ENCODE assay signal across 25 mouse cellular contexts in the genomic region with DNA sequence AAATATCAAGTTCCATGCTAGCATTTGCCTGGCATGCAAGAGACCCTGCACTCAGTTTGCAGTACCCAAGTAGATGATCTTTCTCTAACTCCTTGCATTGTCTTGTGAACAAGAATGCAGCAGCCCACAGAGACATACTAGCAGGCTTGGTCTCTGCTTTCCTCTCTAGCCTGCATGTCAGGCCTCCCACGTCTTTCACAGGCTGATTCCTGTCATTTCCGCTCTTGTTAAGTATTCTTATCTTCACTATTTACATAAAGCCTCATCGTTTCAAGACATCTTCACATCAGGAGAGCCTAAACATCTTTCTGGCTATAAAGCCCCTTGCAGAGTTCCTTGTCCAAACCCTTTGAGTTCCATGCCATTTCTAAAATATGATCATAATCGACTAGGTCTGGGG.
"Had no signal": no experiment of that assay in that cellular context is flagged by ENCODE, and none has a peak within 500 bp of the region (broad histone marks: within the 10 kb centered on the region; RNA-seq: fewer than 3 reads in every experiment).

No protein-coding gene starts in this region.

- H3K27me3 ChIP-seq: heart, embryonic 12.5 days; hindbrain, embryonic 12.5 days; intestine, embryonic 15.5 days; limb, embryonic 12.5 days had no signal

- H3K4me3 ChIP-seq: gastrocnemius, adult 2 months; heart, embryonic 10.5 days; heart, embryonic 12.5 days; hindbrain, embryonic 10.5 days; hindbrain, embryonic 12.5 days; intestine, embryonic 15.5 days; layer of hippocampus, adult 2 months; limb, embryonic 10.5 days; limb, embryonic 12.5 days had no signal

- H3K4me1 ChIP-seq: heart, embryonic 10.5 days; heart, embryonic 12.5 days; hindbrain, embryonic 10.5 days; hindbrain, embryonic 12.5 days; intestine, embryonic 15.5 days; limb, embryonic 12.5 days had no signal

- ATAC-seq: hindbrain, embryonic 16.5 days; inflammation-experienced regulatory T-cells, adult 6 months; intestine, embryonic 15.5 days; intestine, postnatal 0 days had no signal

- H3K36me3 ChIP-seq: heart, embryonic 10.5 days; heart, embryonic 12.5 days; hindbrain, embryonic 10.5 days; hindbrain, embryonic 12.5 days; intestine, embryonic 15.5 days; limb, embryonic 10.5 days; limb, embryonic 12.5 days had no signal

- H3K9me3 ChIP-seq: heart, embryonic 10.5 days; heart, embryonic 12.5 days; hindbrain, embryonic 10.5 days; hindbrain, embryonic 12.5 days; intestine, embryonic 15.5 days; limb, embryonic 10.5 days; limb, embryonic 12.5 days had no signal

- DNase-seq: gastrocnemius, adult 2 months; gastrocnemius, postnatal 10 days; gastrocnemius, postnatal 25 days; heart, adult 18-20 months; heart, postnatal 10 days; heart, postnatal 4 days; kidney, adult 18-20 months; kidney, adult 8-10 months; kidney, postnatal 10 days; kidney, postnatal 25 days; kidney, postnatal 4 days; liver had no signal

- H3K9ac ChIP-seq: heart, embryonic 12.5 days; hindbrain, embryonic 12.5 days; hindbrain, embryonic 14.5 days; intestine, embryonic 15.5 days; limb, embryonic 12.5 days had no signal

- H3K27ac ChIP-seq: gastrocnemius, adult 2 months; heart, embryonic 10.5 days; hindbrain, embryonic 10.5 days; hindbrain, embryonic 12.5 days; hindbrain, embryonic 14.5 days; intestine, embryonic 15.5 days; layer of hippocampus, adult 2 months; limb, embryonic 10.5 days; limb, embryonic 12.5 days had no signal

- H3K4me2 ChIP-seq: heart, embryonic 12.5 days; hindbrain, embryonic 12.5 days; hindbrain, embryonic 14.5 days; intestine, embryonic 15.5 days; limb, embryonic 12.5 days; liver, embryonic 11.5 days had no signal
